Mouse (Mus musculus) adrenal gland, adult (tissue): ENCODE results near the gene Synj1.

Source experiments
- DNase-seq, 2 experiments: peaks; one replicate each; pipeline ENCODE4 v3.0.0; 2022 to 2023; ENCODE audit warnings: low spot score in 1 of 2; ENCODE audit not compliant: inconsistent age in 2 of 2

Gene Synj1

GRCm38 (mm10) chr16:90893019-90893418 lies 118.1 kb downstream of the Synj1 start:
- DNase-seq = no peak

GRCm38 (mm10) chr16:90892081-90892480 lies 119.0 kb downstream of the Synj1 start:
- DNase-seq = no peak

GRCm38 (mm10) chr16:90891601-90892000 lies 119.5 kb downstream of the Synj1 start:
- DNase-seq = no peak

- no peak for DNase-seq
Observed at GRCm38 (mm10) chr16:90890683-90891082, 120.4 kb downstream of the Synj1 start.
